Mouse (Mus musculus): ENCODE results near the gene Cdkn1c. TPM values are rescaled to one million over a fixed set of nuclear protein-coding genes. Genes with fewer than 3 reads are reported as not detected.

Cdkn1c gene
- total and polyA plus RNA-seq, 3 experiments, result 10.0 to 11.9 TPM; not detected in 1

GRCm38 (mm10) chr7:143481806-143482387, 21.0 kb upstream of the Cdkn1c start:
- Histone ChIP-seq H3K79me2 (ENCODE audit: control insufficient read depth, insufficient read depth, low read length, poor library complexity) (no peaks in the 10 kb centered on the region), H3K9ac (ENCODE audit: control insufficient read depth, low read depth, low read length, poor library complexity, severe bottlenecking) (peak overlapping the region; percentile 27; the same call in 1 of the 2 replicates), H3K4me3 (ENCODE audit: control insufficient read depth in 1 of 2, insufficient read depth in 1 of 2, low read depth in 2 of 2, low read length in 2 of 2) (peak overlapping the region; percentile 2 to 47; a peak in 3 of 4 replicates), H3K4me1 (ENCODE audit: control insufficient read depth in 1 of 2, insufficient read depth in 2 of 2, low read length in 2 of 2) (peaks cover 8 to 19% of the 10 kb centered on the region in 2 experiments), H3K27ac (ENCODE audit: control insufficient read depth, low read depth, low read length) (no peak overlapping the region), H3K36me3 (ENCODE audit: control insufficient read depth in 1 of 2, insufficient read depth in 2 of 2, low read length in 2 of 2) (peaks cover 0 to 2% of the 10 kb centered on the region in 2 experiments; a peak in 1 of 4 replicates), H3K27me3 (ENCODE audit: control insufficient read depth in 1 of 2, insufficient read depth in 2 of 2, low read length in 2 of 2) (no peaks in the 10 kb centered on the region), H3K9me3 (replicated peaks; ENCODE audit: insufficient read depth, low read length) (no peaks in the 10 kb centered on the region)
- DNase-seq (ENCODE audit: low read depth, low spot score), result peak; percentile 81
- TF ChIP-seq ZNF384 (IDR thresholded peaks at IDR 0.05; ENCODE audit: low read depth, low read length) (peak; percentile 95), ELF1 (IDR thresholded peaks at IDR 0.05; ENCODE audit: low read depth, low read length) (no peak), TBP (IDR thresholded peaks at IDR 0.05; ENCODE audit: low read depth, low read length) (peak; percentile 58), ETS1 (IDR thresholded peaks at IDR 0.05; ENCODE audit: low read depth, low read length) (peak; percentile 68), POLR2AphosphoS5 (IDR thresholded peaks at IDR 0.05; ENCODE audit: borderline replicate concordance, low read depth, low read length) (no peak), SIN3A (IDR thresholded peaks at IDR 0.05; ENCODE audit: low read length) (peak; percentile 67), MAZ (IDR thresholded peaks at IDR 0.05; ENCODE audit: low read depth, low read length) (peak; percentile 57; the same call in 1 of the 2 replicates), HCFC1 (IDR thresholded peaks at IDR 0.05; ENCODE audit: low read depth, low read length) (peak; percentile 48; the same call in 1 of the 2 replicates), RCOR1 (IDR thresholded peaks at IDR 0.05; ENCODE audit: low read depth, low read length) (0 out of 2 replicates have a peak, but pooled peaks have one; percentile 29), CHD2 (IDR thresholded peaks at IDR 0.05; ENCODE audit: low read length) (no peak), CHD1 (IDR thresholded peaks at IDR 0.05; ENCODE audit: low read depth, low read length) (no peak), MEF2A (IDR thresholded peaks at IDR 0.05; ENCODE audit: extremely low read depth, insufficient replicate concordance, low read depth, low read length, poor library complexity, severe bottlenecking) (no peak), POLR2A (IDR thresholded peaks at IDR 0.05; ENCODE audit: control insufficient read depth in 1 of 2, insufficient read depth in 1 of 2, low read depth in 1 of 2, low read length in 2 of 2, poor library complexity in 1 of 2) (peak in 1 of 2 experiments; percentile 48; a peak in 2 of 4 replicates), GATA1 (IDR thresholded peaks at IDR 0.05; ENCODE audit: low read depth, low read length) (peak; percentile 82), NELFE (IDR thresholded peaks at IDR 0.05; ENCODE audit: low read depth, low read length) (peak; percentile 45), MAFK (IDR thresholded peaks at IDR 0.05; ENCODE audit: borderline replicate concordance, low read depth, low read length) (no peak), KAT2A (conservative IDR thresholded peaks at IDR 0.05; ENCODE audit: low read depth, low read length) (no peak), USF2 (IDR thresholded peaks at IDR 0.05; ENCODE audit: borderline replicate concordance in 1 of 2, insufficient read depth in 1 of 2, low read depth in 1 of 2, low read length in 2 of 2) (no peak), SMC3 (IDR thresholded peaks at IDR 0.05; ENCODE audit: low read depth, low read length) (no peak), EP300 (IDR thresholded peaks at IDR 0.05; ENCODE audit: low read depth in 1 of 2, low read length in 2 of 2) (no peak), NRF1 (IDR thresholded peaks at IDR 0.05; ENCODE audit: insufficient read depth, low read depth, low read length, poor library complexity, severe bottlenecking) (no peak), CTCF (IDR thresholded peaks at IDR 0.05 in 2 of 3, conservative IDR thresholded peaks at IDR 0.05 in 1 of 3; ENCODE audit: control insufficient read depth in 1 of 3, insufficient read depth in 1 of 3, low read depth in 2 of 3, low read length in 3 of 3, poor library complexity in 1 of 3, severe bottlenecking in 1 of 3) (no peak; a peak in 1 of 6 replicates), TCF12 (IDR thresholded peaks at IDR 0.05; ENCODE audit: low read depth, low read length) (0 out of 2 replicates have a peak, but pooled peaks have one; percentile 21)

All from MEL (cell line).